Mouse (Mus musculus) G1E (cell line): ENCODE data around the gene Mtus2.

ENCODE experiments used
- CTCF ChIP-seq: IDR thresholded peaks from 2 replicates; pipeline ENCODE4 v1.5.1; 2012; ENCODE audit warnings: low read depth, low read length, inconsistent platforms, mixed read lengths
- POLR2AphosphoS5 ChIP-seq: IDR thresholded peaks from 2 replicates; pipeline ENCODE4 v1.6.1; 2012; ENCODE audit warnings: low read depth, low read length, inconsistent platforms; ENCODE audit not compliant: insufficient replicate concordance
- TAL1 ChIP-seq: conservative IDR thresholded peaks from 2 replicates; pipeline ENCODE4 v1.6.1; 2012; ENCODE audit warnings: low read depth, low read length, inconsistent platforms, mixed read lengths

DNA sequence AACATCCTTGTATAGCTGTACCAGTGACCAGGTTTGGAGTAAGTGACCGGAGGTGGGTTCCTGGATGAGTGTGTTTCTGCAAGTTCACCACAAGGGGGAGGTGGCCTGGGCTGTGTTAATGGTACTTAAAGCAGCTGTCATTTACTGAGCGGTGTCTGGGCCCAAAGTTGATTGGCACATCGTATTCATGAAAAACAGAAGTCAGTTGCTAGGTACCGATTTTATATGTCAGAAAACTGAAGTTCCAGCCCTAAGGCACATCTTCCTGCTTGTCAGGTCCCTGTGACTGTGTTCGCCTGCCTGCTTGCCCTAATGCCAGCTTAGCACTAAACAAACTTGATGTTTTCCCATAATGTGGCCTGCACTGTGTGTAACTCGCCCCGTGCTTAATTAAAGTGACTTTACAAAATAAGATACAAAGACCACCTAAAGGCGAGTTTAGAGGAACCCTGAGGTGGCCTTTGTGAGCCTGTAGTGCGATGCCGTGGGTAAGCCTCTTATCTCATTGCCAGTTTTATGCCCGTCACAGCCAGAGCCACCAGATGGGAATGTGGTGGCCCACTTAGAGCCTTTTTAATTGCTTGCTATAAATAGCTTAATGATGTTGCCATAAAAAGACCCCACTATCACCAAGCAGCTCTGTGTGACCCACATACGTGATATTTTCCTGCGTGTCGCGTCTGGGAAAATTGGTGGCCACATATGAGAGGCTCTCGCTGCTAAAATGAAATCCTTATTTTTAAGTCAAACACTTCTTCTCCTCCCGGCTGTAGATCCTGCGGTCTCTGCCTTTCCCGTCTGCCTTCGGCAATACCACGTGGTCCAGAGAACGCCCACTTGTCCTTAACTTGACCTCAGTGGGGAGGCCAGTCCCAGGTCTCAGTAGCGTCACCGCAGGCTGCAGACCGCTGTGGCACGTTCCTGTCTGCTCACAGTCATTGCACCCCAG, 69.6 kb downstream of the Mtus2 start:
- TF ChIP-seq CTCF (no peak), TAL1 (no peak), POLR2AphosphoS5 (no peak)
